Mouse (Mus musculus): ENCODE data around the gene Gm28036.

The Gm28036 gene

GRCm38 (mm10) chr2:156080391-156080790 is 46.5 kb downstream of the Gm28036 start:
- no peak for DNase-seq

- no peak for DNase-seq
Observed at GRCm38 (mm10) chr2:156079674-156080073, 47.2 kb downstream of the Gm28036 start.

GRCm38 (mm10) chr2:156079183-156079560 is 47.7 kb downstream of the Gm28036 start:
- no peak for DNase-seq

- no peak for DNase-seq
Observed at GRCm38 (mm10) chr2:156078421-156079182, 48.3 kb downstream of the Gm28036 start.

- no peak for DNase-seq
Observed at GRCm38 (mm10) chr2:156077461-156077860, 49.4 kb downstream of the Gm28036 start.

- DNase-seq, result no peak
Observed at GRCm38 (mm10) chr2:156073725-156074124, 53.2 kb downstream of the Gm28036 start.

GRCm38 (mm10) chr2:156071236-156071635 is 55.7 kb downstream of the Gm28036 start:
- DNase-seq, result no peak

- DNase-seq, result peak; percentile 28
Observed at GRCm38 (mm10) chr2:156067916-156068315, 59.0 kb downstream of the Gm28036 start.

- no peak for DNase-seq
Observed at GRCm38 (mm10) chr2:156066126-156066525, 60.8 kb downstream of the Gm28036 start.

GRCm38 (mm10) chr2:156065099-156066041 is 61.5 kb downstream of the Gm28036 start, which contains the start of gene Spag4:
Gene Spag4 (plus strand): TSS chr2:156065175.
- peak; percentile 81 for DNase-seq

GRCm38 (mm10) chr2:156052816-156053215 is 74.1 kb downstream of the Gm28036 start, which contains the start of gene Fer1l4:
Gene Fer1l4 (minus strand): TSS chr2:156052947.
- DNase-seq, result no peak

GRCm38 (mm10) chr2:156047929-156048328 is 79.0 kb downstream of the Gm28036 start:
- DNase-seq, result no peak

GRCm38 (mm10) chr2:156042903-156043302 is 84.0 kb downstream of the Gm28036 start:
- DNase-seq, result no peak

- DNase-seq, result no peak
Observed at GRCm38 (mm10) chr2:156039390-156039789, 87.5 kb downstream of the Gm28036 start.

GRCm38 (mm10) chr2:156025482-156025881 is 101.4 kb downstream of the Gm28036 start:
- DNase-seq, result no peak
